Mouse (Mus musculus): Measurements from ENCODE around the gene Recql5.

The Recql5 gene

DNA sequence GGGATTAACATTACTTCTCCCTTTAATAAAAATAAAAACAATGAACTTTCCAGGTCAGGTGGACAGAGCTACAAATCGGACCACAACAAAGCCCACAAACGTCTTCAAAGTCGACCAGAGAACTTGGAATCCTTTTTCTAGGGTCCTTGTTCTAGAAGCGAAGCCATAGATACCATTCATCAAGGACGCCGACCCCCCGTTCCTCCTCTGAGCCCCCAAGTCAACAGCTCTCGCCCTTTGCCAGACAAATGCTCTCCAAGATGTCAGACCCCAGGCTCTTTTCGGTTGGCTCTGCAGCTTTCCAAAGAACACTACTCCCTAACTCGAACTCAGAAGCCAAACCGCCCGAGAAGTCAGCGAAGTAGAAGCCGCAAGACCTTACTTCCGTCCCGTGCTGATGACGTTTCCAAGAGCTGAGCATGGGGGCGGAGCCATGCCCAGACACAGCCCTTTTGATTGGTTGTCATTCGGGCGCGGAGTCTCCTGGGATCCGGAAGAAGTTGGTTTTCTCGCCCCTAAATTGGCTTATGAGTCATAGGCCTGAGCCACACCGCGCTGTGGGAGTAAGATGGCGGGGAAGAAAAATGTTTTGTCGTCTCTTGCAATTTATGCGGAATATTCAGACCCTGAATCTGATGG lies at the start of gene Recql5, which contains the start of gene Sap30bp:
Gene Recql5 (minus strand): TSS at position 370 of the 639 bp plus-strand sequence.
Gene Sap30bp (plus strand): TSS at position 175 of the 639 bp plus-strand sequence.
- DNase-seq (ENCODE audit: low read depth, low spot score): peak; percentile 98

DNA sequence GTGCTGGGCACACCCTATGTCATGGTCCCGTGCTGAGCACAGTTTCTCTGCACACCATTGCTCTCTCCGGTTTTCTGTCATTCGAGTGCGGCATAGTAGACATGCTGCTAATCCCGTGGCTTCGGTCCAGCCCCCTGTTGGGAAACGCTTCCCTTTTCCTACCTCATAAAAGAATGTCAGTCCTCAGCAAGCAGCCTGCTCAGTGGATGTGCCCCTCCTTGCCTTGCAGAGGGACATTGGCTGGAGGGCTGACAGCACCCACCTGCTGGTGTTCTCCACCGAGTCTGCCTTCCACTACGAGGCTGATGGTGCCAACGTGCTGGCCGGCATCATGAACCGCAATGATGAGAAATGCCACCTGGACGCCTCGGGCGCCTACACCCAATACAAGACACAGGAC lies 49.2 kb upstream of the Recql5 start:
- no peak for DNase-seq (ENCODE audit: low read depth, low spot score)

DNA sequence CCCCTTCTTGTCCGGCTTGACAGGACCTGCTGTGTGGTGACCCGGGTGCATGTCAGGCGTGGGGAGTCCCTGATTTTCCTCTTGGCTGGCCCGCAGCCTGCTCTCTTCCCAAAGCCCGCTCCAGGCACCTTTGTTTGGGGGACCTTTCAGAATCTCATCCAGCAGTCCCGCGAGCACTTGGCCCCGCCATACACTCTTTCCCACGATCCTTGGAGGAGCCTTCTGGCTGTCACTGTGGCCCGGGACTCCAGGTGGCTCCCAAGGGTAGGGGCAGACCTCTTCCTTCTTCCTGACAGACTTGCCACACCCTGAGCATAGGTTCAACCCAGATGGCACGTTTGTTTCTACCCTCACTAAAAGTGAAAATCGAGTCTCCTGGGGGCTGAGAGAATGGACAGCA lies 42.3 kb upstream of the Recql5 start:
- DNase-seq (ENCODE audit: low read depth, low spot score): no peak

DNA sequence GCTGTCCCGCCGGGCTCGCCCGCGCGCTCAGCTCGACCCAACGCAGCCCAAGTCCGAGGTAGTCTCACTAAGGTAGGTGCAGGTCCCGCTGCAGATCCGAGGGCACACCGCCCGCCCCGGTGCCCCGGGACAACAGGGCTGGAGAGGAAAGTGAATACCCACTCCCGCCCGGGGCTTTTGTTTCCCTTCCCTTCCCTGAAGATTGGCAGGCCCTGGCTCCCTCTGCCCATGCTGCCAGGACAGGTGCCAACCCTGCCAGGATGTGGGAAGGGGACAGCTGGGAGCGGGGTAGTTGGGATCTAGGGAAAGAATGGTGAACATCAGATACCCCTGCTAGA lies 41.8 kb upstream of the Recql5 start:
- no peak for DNase-seq (ENCODE audit: low read depth, low spot score)

DNA sequence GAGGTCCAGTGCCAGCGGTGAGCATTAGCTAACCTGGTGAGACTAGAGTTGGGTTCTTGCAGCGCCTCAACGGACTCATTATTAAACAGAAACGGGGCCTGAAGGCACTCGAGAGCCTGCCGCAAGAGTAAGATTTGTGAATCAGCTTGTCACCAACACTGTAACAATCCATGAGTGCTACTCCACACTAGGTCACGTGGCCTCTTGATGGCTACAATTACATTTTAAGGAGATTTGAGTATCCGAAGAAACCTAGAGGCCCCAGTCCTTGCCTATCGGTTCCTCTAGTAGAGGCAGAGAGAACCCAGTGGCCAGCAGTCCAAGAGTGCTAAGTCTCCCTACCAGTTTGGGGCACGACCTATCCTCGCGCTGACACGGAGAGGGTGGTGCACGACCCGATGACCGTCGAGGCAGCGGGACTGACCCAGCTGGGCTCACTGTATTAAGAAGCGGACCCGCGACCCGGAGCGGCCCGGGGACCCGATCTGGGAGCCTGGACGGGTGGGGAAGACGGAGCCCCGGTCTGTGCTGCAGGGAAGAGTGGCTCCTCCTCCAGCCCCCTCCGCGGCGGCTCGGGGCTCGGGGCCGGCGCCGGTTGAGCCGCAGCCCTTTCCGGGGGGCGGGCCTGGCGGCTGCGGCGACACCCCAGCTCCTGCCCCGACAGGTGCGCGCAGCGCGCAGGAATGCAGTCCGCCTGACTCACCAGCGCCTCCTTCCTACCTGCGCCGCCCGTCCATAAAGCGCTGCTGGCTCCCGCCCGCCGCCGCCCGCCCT lies 41.2 kb upstream of the Recql5 start, which contains the start of gene Itgb4:
Gene Itgb4 (plus strand): TSS at position 401 of the 774 bp plus-strand sequence.
- no peak for DNase-seq (ENCODE audit: low read depth, low spot score)

DNA sequence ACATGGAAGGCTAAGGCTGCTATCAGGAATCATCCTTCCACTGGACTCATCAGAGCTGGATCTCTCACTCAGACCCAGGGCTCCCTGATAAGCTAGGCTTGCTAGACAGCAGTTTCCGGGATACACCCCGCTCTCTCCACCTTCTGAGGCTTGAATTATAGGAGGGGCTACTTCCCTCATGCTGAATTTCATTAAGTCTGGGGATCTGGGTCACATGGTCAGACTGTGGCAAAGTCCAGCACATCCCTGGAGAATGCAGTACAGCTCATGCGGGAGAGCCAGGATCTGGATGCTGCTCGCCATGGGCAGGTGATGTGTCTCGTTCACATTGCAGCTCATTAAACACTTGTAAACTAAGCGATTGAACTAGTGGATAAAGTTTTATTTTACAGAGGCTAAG lies 37.7 kb upstream of the Recql5 start:
- no peak for DNase-seq (ENCODE audit: low read depth, low spot score)

DNA sequence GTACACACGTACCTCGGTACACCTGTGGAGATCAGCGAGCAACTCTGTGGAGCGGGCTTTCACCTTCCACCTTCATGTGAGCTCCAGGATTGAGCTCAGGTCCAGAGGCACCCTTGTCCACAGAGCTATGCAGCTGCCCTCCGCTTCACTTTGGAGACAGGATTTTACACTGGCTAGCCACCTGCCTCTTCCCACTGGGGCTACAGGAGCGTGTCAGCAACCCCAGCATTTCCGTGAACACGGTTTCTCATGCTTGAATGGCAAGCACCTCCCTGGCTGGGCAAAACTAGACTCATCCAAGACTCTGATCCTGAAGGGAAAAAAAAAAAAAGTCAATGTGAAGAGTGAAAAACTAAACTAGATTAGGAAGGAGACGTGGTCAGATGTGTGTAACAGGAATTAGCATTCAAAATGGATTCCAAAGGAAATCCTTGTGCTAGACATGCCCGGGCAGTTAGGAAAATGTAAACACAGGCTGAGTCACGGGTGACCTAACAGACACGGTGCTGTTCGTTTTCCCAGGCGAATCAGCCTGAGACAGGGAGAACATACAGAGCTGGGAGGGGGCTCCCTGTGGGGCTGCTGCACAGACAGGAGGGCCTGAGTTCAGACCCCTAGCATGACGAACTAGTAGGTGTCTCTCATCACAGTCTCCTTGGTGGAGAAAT lies 36.9 kb upstream of the Recql5 start:
- no peak for DNase-seq (ENCODE audit: low read depth, low spot score)

DNA sequence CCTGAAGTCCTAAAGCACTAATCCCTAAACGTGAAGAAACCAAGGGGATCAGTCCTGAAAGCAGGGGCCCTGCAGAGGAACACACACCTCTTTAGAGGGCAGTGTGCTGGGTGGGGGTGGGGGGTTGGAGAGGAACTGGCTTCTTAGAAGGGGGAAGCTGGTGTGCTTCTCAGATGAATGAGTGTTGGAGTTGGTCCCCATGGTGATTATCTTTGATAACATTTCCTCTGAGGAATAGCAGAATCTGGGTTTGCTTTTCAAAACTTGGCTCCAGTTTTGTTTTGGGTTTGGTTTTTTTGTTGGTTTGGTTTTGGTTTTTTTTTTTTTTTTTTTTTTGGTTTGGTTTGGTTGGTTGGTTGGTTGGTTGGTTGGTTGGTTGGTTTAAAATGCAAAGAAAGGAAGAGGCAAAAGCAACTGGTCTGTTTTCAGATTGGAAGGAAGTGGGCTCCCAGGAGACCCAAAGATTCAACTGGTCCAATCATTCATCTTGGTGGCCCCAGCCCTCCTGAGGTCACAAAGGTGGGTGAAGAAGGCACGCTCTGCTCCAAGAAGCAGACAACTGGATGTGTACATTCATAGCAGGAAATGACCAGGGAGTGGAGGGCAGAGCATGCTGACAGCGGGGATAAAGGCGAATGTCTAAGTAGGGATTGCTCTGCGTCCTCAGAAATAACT lies 35.6 kb upstream of the Recql5 start:
- DNase-seq (ENCODE audit: low read depth, low spot score): no peak

DNA sequence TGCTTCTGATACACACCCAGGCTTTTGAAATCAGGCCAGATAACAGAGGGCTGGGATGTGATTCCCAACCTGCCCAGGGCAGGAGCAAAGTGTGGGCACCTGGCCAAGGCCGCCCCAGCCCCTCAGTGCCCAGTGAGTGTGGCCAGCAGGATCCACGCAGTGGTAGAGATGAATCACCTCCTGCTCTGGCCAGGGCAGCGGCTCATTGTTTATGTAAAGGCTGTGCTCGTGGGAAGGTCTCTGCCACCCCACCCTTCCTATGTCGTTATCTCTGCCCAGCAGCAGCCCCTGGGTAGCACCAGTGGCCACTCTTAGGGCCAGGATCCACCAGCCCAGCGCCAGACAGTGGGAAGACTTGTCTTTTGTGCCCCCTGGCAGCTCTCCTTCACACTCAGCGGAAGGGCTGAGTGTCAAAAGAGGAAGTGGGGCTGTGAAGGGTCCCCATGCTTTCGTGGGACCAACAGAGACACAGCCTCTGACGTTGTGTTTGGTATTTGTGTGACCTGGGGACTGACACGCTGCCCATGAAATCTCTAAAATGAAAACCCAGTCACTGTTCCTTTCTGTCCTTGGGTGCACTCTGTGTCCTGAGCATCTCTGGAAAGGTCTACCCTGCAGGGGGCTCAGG lies 31.8 kb upstream of the Recql5 start:
- DNase-seq (ENCODE audit: low read depth, low spot score): no peak

DNA sequence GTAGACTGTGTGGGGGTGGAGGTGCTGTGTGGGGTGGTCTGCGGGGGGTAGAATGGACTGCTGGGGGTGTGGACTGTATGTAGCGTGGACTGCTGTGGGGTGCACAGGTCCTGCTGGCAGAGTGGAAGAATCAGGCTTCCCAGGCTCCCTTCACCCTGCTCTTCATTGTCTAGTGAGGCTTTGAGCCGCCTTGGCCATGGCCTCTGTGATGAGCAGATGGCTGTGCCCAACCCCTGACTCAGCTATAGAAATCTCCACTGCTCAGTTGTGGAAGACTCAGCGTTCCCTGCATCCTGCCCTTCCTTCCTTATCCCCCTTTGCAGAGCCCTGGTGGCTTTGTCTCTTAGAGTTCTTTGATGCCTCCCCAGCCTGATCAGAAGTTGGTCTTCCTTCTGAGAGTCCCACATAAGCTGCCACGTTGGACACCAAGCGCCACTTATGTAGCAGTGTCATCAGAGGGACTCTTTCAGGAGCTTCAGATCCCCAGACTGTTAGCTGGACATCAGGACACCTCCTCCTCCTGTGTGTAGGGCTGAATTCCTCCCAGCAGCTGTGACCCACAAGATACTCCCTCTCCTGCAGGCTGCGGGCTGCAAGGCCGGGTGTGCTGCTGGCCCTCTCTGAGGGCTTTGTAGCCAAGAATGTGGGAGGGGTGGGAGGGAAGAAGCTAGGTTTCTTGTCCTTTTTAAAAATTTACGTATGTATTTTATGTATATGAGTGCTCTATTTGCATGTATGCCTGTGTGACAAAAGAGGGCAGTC lies 29.6 kb upstream of the Recql5 start:
- DNase-seq (ENCODE audit: low read depth, low spot score): no peak

DNA sequence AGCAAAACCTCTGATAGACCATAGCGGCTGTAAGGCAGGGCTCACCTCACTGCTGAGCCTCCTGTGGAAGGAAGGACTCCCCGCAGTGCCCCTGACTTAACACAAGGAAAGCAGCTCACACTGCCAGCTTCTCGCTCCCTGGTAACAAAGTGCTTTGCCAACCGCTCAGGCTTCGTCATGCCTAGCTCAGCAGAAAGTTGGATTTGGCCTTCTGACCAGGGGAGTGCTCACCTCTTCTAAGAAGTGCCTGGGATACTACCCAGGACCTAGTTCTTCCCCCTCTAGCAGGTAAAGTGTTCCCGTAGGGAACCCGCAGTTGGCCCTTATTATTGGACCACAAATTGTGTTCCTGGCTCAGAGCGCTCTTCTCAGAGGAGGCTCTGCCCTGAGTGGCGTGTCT lies 25.7 kb upstream of the Recql5 start:
- DNase-seq (ENCODE audit: low read depth, low spot score): no peak

DNA sequence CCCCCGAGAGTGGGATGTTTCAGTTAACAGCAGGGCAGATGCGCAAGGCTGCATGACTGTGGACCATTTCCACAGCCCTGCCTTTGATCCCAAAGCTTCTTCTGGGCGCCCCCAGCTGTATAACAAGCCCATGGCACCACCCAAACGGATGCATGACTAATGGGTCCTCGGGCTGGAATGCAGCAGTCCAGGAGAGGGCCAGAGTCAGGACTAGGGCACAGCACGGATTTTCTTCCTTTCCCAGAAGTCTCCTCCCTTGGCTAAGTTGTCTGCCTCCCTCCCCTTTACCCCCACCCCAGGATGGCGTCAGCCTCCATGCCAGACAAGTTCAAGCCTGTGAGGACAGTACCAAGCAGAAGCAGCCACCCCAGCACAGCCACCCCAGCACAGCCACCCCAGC lies 24.7 kb upstream of the Recql5 start:
- no peak for DNase-seq (ENCODE audit: low read depth, low spot score)

DNA sequence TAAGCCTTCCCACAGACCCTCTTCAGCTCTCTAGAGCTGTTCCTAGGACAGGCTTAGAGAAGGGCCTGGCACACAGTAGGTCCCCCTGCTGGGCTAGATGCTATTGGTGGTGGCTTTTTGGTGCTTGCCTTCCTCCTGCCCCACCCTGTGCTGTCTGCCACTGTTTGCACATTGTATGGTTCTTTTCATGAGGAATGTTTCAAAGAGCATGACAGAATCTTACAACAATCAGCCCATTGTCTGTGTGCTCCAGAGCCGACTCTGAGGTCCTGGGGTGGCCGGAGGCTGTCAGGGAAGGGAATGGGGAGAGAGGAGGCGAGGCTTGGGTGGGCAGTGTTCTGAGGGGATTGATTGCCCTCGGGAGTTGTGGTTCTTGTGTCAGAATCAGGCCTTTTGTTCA lies 23.2 kb upstream of the Recql5 start:
- no peak for DNase-seq (ENCODE audit: low read depth, low spot score)

DNA sequence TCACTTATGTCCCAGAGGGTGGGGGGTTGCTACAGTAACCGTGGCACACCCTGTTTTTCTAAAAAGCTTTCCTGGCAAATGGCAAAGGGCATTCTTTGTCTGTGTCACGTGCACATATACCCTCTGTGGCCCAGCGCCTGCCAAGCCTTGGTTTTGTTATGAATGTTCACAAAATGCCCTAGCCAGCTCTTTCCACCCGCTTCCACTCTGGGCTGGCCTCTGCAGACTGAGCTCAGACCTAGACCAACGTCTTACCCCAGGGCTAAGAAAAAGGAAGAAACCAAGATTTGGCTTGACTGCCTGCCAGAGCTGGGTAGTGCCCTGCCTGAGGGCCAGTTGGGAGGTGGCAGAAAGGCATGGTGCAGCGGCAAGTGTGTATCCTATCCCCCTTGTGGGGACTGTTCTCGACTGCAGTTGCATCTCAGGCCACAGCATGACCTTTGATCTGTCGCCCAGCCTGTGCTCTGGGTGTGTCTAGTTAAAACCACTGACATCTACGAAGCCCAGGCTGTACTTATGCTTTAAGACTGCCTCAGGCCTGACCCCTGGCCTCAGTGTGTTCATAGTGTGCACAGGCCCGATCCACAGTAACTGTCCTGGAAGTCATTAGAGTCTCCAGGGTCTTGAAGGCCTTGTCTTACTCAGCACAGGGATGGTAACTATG lies 22.1 kb upstream of the Recql5 start:
- peak; percentile 44 for DNase-seq (ENCODE audit: low read depth, low spot score)

DNA sequence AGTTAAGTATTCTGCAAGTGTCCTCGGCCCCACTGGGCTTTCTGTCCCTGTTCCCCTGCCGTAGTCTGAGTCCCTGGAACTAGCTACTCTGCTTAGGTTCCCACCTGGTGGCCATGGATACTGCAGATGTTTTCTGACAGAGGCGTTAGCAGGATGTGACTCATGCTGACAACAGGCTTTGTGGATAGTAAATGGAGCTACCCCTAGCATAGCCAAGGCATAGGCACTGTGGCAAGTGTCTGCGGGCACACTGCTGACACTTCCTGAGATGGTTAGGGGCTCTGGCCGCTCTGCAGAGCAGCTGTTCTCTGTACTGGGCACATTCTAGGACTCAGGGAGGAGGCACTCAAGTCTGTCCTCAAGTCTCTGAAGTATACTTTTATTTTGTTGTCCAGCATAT lies 21.4 kb upstream of the Recql5 start:
- no peak for DNase-seq (ENCODE audit: low read depth, low spot score)

DNA sequence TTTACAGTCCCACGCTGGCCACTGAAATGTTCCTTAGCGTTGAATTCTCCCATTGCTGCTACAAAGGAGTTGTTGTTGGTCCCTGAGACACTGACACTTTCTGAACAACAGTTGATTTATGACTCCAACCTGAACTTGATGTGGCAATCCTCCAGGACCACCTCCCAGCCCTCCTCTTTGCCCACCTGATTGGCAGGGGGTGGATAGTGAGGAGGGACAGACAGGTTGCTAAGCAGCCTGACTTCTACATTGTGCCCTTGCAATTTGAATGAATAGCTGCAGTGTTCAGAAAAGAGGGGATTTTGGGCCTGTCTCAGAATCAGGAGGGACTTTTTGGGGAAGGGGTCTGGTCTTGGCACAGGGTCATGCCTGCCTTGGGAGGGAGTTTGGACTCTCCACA lies 17.4 kb upstream of the Recql5 start:
- no peak for DNase-seq (ENCODE audit: low read depth, low spot score)

DNA sequence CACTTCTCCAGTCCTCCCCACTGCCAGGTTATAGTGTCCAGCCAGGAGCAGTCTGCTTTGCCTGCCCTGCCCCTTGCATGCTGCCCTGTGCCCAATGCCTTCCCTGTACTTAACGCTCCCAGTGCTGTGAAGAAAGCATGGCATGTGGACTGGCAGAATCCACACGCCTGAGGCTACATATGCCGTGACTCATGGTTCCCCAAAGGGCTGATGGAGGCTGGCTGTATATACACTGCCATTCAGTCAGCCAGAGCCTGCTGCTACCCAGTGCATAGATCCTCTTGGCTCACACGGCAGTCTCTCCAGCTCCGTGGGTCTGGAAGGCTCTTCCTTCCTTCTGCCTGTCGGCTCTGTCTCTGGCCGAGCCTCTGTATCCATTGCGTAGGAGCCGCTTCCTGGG lies 15.0 kb upstream of the Recql5 start:
- no peak for DNase-seq (ENCODE audit: low read depth, low spot score)

DNA sequence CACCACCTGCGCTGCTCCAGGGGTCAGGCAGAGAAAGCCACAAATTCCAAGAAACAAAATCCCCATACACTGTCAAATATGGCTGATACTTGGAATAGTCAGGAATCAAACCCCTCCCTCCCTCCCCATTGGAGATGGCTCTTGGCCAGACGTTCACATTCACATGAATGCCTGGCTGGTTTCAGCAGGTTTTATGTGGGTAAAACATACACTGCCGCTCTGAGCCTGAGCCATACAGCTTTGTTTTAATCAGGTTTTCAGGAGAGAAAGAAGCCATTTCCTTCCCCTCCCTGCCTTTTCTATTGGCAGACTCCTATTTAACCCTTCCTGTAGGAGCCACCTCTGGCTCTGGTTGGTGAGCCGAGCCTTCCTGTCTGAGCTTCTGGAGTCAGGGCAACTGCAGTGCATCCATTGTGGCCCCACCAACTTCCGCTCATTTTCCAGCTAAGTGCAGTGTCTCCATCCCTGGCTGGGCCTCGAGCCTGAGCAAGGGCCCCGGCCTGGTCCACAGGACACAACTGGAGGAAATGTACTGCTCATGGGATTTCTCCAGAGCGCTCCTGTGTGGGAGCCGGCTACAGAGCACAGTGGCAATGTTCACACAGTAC lies 13.0 kb upstream of the Recql5 start:
- no peak for DNase-seq (ENCODE audit: low read depth, low spot score)

DNA sequence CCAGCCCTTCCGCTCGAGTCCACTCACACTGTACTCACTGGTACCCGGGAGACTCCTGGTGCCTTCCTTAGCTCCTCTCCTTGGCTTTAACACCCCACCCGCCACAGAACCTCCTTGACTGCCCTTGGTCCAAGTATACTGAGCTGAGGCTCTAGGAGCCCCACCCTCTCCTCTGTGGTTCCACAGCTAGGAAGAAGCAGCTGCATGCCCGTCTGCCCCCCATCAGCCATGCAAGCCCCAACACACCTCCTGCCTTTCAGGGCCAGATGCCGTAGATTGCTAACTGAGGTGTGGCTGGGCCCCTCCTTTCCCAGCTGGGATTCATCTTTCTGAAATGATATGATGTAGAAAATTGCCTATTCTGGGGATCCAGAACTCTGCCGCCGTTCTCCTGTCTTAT lies 12.0 kb upstream of the Recql5 start:
- no peak for DNase-seq (ENCODE audit: low read depth, low spot score)

DNA sequence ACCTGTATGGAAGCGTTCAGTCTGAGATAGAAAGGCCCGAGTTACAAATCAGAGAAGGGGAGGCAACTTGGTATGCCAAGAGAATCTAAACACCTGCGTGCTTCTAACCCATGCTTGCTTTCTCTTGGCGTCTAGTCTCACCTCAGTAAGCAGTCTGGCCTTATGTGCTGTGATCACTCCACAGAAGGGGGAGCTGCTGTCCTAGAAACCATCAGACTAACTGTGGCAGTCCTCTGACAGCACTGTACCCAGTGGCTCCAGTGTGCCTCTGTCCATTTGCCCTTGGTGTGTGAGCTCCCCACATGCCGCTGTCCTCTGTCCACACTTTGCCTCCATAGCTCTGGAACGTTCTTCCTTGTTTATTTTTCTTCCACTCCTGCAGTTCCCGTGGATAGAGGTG lies 8.7 kb upstream of the Recql5 start:
- DNase-seq (ENCODE audit: low read depth, low spot score): no peak

Measured in skeletal muscle tissue, adult 2 months (tissue).